Mouse (Mus musculus): ENCODE data around the gene Lhfp.

- TF ChIP-seq CTCF (IDR thresholded peaks at IDR 0.05; ENCODE audit: control insufficient read depth, insufficient read depth, insufficient read length) = no peak
- TF ChIP-seq MYOD1 (IDR thresholded peaks at IDR 0.05; ENCODE audit: control insufficient read depth, insufficient read length, low read depth) = no peak
- no peak for TF ChIP-seq MAX (IDR thresholded peaks at IDR 0.05)
- no peak for TF ChIP-seq FOSL1 (IDR thresholded peaks at IDR 0.05; ENCODE audit: insufficient read depth, low read length, poor library complexity, severe bottlenecking)
- TF ChIP-seq USF1 (IDR thresholded peaks at IDR 0.05; ENCODE audit: low read depth) = no peak
These were observed 2.0 kb downstream of the Lhfp start for GRCm38 (mm10) chr3:53043206-53043780.

Measured in C2C12 (cell line).